Mouse (Mus musculus): ENCODE results near the gene 1190005I06Rik.

The 1190005I06Rik gene

DNA sequence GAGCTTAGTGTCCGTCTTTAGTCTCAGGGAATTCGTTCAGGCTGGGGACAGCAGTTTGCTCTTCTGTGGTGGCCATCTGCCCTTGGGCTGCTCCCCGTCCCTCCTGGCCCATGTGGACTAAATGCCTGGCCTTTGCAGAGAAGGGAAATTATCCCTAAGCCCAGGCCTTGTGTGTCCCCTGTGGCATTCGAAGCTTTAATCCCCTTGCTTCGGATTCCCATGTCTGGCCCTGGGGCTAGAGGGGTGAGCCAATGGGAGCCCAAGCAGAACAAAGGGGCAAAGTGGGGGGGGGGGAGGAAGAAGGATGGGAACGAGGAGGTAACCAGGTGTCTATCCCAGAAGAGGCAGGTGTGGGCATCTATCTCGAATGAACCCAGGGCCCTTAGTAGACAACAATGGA, at the start of gene 1190005I06Rik:
Gene 1190005I06Rik (minus strand): TSS at position 101 of the 400 bp plus-strand sequence.
- no peak for DNase-seq (ENCODE audit: low spot score in 2 of 2)

GRCm38 (mm10) chr8:120696401-120697153, 49.1 kb upstream of the 1190005I06Rik start:
- no peak for DNase-seq (ENCODE audit: low spot score in 2 of 2)

GRCm38 (mm10) chr8:120693861-120694493, 46.5 kb upstream of the 1190005I06Rik start:
- no peak for DNase-seq (ENCODE audit: low spot score in 2 of 2)

DNA sequence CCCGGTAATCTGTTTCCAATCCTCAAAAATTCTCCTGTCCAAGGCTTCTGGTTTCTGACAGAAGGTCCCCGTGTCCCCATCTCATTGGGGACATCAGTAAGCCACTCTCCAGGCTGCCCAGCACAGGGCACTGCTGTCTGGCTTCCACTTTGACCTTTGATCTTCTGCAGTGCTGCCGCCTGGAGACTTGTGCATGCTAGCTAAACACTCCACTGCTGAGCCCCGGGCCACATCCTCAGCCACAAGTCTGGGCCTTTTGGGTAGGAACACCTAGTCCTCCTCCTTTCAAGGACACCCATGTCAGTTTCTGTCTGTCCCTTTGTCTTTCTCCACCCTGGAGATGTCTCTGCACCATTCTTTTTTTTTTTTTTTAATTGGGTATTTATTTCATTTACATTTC, 45.5 kb upstream of the 1190005I06Rik start:
- no peak for DNase-seq (ENCODE audit: low spot score in 2 of 2)

DNA sequence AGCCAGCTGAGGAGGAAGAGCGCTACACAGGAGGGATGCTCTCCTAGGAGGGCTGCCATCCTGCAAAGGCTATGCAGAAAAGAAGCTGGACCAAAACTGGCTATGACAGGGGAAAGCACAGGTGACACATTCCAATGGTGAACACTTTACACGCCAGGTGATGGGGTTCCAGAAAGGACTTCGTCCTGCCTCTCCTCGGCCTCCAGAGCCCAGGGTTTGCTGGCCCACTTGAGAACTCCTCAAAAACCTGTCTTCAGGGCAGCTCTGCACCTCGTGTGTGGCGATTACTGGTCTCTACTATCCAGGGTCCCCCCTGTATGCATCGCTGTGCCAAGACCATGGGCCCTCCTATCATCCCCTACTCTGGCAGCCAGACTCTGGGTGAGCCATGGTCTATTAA, 41.1 kb upstream of the 1190005I06Rik start:
- DNase-seq (ENCODE audit: low spot score in 2 of 2), result no peak

GRCm38 (mm10) chr8:120687786-120688185, 40.4 kb upstream of the 1190005I06Rik start:
- DNase-seq (ENCODE audit: low spot score in 2 of 2), result no peak

DNA sequence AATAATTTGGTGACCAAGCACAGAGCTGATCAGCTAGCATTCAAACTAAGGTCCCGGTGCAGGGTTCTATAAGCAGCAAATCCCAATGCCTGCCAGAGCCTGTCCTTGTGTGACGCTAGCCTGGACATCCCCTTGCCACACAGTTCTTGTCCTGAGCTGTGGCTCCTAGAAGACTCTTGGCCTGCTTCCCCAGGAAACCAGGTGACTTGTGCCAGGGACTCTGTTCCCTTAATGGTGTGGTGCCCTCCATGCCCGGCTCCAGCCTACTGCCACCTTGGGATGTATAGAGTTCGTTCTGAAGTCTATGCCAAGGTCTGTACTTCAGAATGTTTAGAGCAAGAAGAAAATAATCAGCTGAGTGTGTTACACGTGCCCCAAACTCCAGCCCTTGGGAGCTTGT, 39.1 kb upstream of the 1190005I06Rik start:
- DNase-seq (ENCODE audit: low spot score in 2 of 2), result no peak

DNA sequence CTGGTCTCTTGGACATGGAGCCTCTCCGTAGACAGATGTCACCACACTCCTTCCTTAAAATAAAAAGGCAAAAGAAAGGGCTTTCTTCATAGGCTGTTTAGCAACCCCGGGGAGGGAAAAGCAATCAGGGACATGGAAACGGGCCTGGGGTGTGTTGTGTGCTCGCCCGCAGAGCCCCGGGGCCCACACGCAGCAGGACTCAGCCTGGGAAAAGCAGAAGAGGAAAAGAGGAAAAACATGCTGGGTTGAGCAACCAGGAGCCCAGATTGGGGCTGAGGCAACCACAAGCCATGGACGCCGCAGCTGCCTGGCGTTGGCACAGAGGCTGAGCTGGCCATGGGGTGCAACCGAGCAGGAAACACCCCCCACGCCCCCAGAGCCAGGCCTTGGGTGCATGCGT, 38.6 kb upstream of the 1190005I06Rik start:
- DNase-seq (ENCODE audit: low spot score in 2 of 2), result no peak

DNA sequence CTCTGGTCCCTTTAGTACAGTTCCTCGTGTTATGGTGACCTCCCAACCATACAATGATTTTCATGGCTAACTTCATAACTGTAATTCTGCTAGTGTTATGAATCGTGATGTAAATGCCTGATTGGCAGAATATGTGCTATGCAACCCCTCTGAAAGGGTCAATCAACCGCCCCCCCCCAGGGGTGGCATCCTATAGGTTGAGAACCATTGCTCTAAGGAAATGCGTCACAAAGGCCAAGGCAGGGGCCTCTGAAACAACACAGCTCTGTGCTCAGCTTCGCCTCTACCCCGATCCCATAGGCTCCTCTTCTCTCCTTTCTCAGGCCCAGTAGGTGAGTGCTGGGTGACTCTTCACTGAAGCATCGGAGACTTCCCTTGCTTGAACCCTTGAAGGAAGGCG, 38.2 kb upstream of the 1190005I06Rik start:
- no peak for DNase-seq (ENCODE audit: low spot score in 2 of 2)

DNA sequence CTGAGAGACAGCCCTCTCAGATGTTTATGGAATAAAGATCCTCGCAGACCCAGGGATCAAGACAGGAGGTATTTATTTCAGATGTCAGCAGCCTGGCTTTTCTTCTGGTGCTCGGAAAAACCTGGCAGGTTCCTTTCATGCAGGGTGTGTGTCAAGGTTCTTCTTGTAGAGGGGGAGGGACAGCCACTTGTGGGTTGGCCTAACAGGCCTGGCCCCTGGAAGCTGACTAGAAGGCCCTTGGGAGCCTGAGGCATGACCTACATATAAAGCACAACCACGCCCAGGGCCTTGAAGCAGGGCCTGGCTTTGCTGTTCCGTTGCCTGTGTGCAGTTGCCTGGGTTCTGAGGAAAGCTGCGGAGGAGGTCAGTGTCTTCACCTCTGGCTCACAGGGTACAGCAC, 37.7 kb upstream of the 1190005I06Rik start:
- no peak for DNase-seq (ENCODE audit: low spot score in 2 of 2)

DNA sequence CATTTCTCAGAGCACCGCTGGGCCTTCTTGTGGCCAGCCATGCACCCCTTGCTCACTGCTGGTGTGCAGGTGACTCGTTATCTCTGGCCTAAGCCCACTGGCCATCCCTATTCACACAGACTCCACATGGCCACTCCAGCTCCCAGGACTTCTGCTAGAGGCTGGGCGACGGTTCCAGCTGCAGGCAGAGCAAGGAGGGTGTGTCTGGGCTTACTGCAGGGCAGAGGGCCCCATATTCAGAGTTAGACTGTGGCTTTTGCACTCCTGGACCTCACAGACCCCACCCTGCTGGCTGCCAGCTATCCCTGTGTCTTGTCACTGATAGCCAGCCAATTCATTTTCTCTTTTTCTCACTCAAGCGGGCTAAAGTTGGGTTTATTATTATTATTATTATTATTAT, 36.6 kb upstream of the 1190005I06Rik start:
- no peak for DNase-seq (ENCODE audit: low spot score in 2 of 2)

DNA sequence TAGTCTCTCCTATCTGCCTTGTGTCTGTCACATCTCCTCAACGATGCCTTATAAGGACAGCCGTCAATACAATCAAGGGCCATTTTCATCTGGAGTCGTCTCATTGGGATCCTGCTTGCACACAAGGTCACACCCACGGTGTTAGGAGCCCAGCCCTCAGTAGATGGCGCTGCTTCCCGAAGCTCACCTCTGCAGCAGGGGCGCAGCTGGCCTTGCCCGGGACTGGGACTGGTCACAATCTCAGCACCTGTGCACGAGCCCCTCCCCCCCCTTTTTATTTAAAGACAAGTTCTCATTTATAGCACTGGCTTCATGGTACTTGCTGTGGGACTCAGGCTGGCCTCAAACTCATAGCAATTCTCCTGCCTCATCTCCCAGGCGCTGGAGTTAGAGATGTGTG, 36.2 kb upstream of the 1190005I06Rik start:
- DNase-seq (ENCODE audit: low spot score in 2 of 2), result peak in 1 of 2 experiments; percentile 51

DNA sequence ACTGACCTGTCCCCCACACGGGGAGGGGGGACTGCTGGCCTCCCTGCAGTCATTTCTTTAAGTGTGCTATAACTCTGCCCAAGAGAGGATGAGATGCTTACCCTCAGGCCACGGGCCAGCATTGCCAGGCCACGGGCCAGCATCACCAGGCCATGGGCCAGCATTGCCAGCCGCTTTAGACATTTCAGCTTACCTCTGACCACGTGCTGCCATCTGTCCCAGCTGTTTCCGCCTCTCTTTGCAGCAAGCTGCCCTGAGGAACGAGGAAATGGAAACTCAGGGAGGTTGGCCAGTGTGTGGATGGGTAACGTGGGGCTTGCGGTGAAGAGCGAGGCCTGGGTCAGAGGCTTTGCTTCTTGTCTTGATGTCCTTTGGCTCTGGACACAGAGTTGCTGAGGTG, 33.7 kb upstream of the 1190005I06Rik start:
- DNase-seq (ENCODE audit: low spot score in 2 of 2), result no peak

DNA sequence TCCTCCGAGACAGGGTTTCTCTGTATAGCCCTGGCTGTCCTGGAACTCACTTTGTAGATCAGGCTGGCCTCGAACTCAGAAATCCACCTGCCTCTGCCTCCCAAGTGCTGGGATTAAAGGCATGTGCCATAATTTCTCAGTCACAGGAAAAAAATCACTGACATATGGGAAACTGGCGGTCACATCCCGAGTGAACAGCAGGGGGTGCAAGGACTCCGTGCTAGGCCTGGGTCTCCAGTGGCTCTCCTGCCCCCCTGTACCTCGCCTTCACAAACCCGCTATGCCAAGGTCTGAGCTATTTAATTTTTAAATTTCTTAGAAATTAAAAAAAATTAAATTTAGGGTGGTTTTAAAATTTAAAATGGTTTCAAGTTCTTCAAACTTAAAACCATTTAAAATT, 33.0 kb upstream of the 1190005I06Rik start:
- DNase-seq (ENCODE audit: low spot score in 2 of 2), result peak; percentile 56 to 59

DNA sequence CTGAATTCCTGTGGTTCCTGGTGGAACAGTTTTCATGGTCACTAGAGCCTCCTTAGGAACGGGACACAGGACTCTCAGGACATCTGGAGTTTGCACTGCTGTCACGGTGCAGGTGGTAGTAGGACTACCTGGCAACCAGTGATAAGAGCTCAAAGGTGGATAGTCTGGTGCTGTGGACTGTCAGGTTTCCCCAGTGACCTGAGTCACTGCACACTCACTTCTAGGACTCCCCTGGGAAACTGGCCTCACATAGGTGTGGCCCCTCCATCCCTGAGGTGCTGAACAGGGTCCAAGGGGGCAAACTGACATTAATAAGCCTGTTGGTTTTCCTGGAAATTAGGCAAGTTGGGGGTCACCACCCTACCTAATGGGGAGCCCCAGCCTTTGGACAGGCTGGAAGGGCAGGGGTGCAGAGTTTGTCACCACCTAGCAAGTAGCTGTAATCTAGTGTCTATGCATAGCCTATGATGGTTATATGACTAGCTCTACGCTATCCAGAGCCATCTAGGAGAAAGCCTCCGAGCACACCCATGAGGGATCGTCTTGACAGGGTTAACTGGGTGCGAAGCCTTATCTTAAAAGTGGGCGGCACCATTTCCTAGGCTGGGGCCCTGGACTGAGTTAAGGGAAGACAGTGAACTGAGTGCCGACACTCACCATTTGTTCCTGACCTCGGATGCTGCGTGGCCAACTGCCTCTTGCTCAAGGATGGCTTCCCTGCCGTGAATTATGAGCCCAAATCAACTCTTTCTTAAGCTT, 32.4 kb upstream of the 1190005I06Rik start:
- DNase-seq (ENCODE audit: low spot score in 2 of 2), result no peak

- DNase-seq (ENCODE audit: low spot score in 2 of 2), result peak; percentile 88 to 92
These were observed 31.0 kb upstream of the 1190005I06Rik start for GRCm38 (mm10) chr8:120678447-120678846.

GRCm38 (mm10) chr8:120675718-120676117, 28.3 kb upstream of the 1190005I06Rik start:
- DNase-seq (ENCODE audit: low spot score in 2 of 2), result no peak

- no peak for DNase-seq (ENCODE audit: low spot score in 2 of 2)
These were observed 25.9 kb upstream of the 1190005I06Rik start for GRCm38 (mm10) chr8:120673298-120673697.

DNA sequence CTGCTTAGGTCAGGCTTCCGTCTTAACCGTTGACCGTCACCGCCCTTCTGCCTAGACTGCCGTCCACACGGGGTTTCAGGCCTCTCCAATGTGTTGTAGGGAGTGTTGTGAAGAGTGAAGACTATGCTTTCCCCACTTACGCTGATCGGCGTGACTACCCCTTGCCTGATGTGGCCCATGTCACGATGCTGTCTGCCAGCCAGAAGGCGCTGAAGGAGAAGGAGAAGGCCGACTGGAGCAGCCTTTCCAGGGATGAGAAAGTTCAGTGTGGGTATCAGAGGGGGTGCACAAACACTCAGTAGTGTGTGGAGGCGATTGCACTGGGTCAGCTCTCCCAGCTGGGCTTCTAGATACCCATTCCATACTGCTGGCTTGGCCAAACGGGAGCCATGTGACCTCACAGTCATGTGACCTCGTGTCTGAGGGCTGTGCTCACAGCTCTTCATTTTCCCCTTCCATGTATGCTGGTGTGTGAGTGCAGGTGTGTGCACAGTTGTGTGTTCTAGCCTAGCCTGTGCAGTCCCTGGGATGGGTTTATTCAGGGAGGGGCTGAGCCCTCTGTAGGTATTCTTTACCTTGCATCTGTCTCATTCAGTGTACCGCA, 25.3 kb upstream of the 1190005I06Rik start:
- DNase-seq (ENCODE audit: low spot score in 2 of 2), result no peak

DNA sequence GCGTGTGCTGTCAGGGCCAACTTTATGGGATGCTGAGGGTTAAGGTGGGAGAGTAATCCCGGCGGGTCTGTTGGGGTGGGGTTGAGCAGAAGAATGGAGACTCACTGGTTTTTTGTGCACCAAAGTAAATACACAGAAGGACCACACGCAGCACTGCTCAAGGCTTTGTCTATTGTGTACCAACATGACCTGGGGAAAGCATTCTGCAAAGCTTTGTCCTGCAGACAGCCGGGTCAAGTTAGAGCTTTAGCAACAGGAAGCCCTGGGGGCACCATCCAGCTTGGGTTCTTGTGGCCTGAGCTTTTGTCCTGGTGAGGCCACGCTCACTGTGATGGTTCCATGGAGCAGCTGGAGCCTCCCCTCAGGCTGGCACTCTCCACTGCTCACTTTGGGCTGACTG, 24.3 kb upstream of the 1190005I06Rik start:
- DNase-seq (ENCODE audit: low spot score in 2 of 2), result no peak

DNA sequence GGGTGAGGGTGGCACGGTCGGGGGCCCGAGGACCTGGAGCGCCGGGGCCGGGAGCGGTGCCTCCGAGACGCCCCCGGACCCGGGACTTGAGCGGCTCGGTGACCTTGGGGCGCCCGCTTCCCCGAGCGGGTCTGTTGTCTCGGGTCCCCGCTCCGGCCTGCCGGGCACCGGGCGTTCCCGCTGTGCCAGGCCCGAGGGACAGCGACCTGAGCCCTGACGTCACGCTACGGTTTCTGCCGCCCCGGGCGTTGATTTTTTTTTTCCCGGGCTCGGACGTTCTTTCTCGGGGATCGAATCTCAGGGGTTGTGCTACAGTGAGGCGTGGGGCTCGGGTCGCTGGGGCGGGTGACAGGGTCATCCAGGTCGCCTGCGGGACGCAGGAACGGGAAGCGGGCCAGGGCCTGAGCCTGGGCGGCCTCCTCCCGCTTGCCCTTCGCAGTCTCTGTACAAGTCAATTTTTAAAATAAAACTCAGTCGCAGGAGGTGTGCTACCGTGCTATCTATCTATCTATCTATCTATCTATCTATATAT, 21.0 kb upstream of the 1190005I06Rik start, which contains the start of gene Emc8:
Gene Emc8 (minus strand): TSS at position 200 of the 532 bp plus-strand sequence.
- DNase-seq (ENCODE audit: low spot score in 2 of 2), result no peak
